Mouse (Mus musculus): Measurements from ENCODE around the gene Tnfrsf18. TPM values are rescaled to one million over a fixed set of nuclear protein-coding genes. Genes with fewer than 3 reads are reported as not detected.
A peak's percentile ranks its signal among the peaks of the same experiment; 100 is the strongest.

Tnfrsf18 gene
- polyA plus RNA-seq, 1 experiment from 2014 or later = 0.29 TPM

DNA sequence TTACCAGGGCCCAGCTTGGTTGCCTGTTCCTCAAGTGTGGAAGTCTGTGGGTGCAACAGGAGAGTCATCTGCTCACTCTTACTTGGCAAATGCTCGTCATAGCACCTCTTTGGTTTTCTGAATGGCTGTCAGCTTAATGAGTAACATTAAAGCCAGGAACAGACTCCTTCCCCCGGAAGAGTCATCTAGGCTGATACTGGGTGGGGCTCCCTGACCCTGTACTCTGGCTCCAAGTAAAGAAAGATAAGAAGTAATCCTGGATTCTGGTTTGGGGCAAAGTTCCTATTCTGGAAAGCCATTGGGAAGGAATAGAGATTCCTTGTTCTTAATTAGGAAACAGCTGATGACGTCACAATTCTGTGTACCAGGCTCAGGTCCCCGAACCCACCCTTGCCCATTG is 28.2 kb downstream of the Tnfrsf18 start:
- H3K79me2 ChIP-seq (ENCODE audit: inconsistent target) = no peaks in the 10 kb centered on the region
- H3K27ac ChIP-seq = no peak overlapping the region
- H3K4me3 ChIP-seq (ENCODE audit: inconsistent target) = no peak overlapping the region
- 95% methylated on average over 4 of the region's 4 CpGs for WGBS (ENCODE audit: missing documents)
- H3K36me3 ChIP-seq (ENCODE audit: inconsistent target) = no peaks in the 10 kb centered on the region

DNA sequence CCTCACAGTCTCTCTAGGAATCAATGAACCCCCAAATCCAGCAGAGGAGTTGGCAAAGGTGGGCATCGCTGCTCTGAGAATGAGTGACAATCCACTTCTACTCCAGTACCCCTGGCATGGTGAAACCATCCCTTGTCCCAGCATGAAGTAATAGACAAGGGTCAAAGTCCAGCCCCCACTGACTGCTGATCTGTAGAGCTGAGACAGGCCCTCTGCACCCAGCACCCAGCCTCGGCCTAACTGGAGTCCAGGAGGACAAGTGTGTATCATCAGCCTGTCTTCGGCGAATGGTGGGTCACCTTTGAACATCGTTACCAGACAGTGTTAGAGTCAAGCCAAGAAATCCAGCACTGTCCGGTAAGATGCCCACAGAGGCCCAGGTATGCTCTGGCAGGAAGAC is 28.6 kb downstream of the Tnfrsf18 start:
- no peak overlapping the region for H3K4me3 ChIP-seq (ENCODE audit: inconsistent target)
- H3K36me3 ChIP-seq (ENCODE audit: inconsistent target) = no peaks in the 10 kb centered on the region
- H3K27ac ChIP-seq = no peak overlapping the region
- 95% methylated on average over 6 of the region's 6 CpGs for WGBS (ENCODE audit: missing documents)
- H3K79me2 ChIP-seq (ENCODE audit: inconsistent target) = no peaks in the 10 kb centered on the region

DNA sequence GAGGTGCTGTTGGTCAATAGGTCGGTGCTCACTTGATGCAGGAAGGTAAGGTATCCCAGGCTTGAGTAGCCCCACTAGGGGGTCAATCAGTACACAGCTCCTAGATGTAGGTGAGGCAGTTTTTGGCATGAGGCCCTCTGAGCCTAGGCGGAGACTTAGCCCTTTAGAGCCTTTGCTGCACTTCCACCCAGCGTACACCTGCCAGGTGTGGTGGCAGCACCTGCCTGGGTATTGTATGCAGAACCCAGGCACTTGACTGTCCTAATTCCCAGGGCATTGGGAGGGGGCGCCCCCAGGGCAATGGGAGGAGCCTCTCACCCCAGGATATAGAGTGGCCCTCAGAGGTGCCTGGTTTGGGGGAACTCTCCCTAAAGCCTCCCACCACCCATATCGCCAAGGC is 29.2 kb downstream of the Tnfrsf18 start:
- no peak overlapping the region for H3K27ac ChIP-seq
- H3K4me3 ChIP-seq (ENCODE audit: inconsistent target) = no peak overlapping the region
- H3K79me2 ChIP-seq (ENCODE audit: inconsistent target) = no peaks in the 10 kb centered on the region
- 99% methylated on average over 5 of the region's 5 CpGs for WGBS (ENCODE audit: missing documents)
- H3K36me3 ChIP-seq (ENCODE audit: inconsistent target) = no peaks in the 10 kb centered on the region

DNA sequence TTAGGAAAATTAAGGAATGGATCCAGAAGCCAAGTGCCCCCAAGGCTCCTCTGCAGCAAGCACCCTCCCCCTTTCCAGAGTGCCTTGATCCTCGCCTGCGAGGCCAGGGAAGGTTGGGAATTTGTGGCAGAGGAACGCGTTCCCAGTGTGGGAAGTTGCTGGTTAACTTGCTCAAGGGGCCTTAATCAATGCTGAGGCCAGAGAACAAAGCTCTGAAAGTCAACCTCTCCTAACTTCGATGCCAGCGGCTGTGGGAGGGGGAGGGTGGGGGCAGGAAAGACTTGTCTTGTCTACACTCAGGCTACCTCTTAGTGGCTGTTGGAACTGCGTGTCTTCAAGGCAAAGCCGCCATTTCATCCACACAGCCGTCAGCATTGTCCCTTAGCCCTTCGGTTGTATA is 31.7 kb downstream of the Tnfrsf18 start:
- no peaks in the 10 kb centered on the region for H3K36me3 ChIP-seq (ENCODE audit: inconsistent target)
- H3K27ac ChIP-seq = no peak overlapping the region
- 92% methylated on average over 10 of the region's 10 CpGs for WGBS (ENCODE audit: missing documents)
- H3K79me2 ChIP-seq (ENCODE audit: inconsistent target) = no peaks in the 10 kb centered on the region
- no peak overlapping the region for H3K4me3 ChIP-seq (ENCODE audit: inconsistent target)

DNA sequence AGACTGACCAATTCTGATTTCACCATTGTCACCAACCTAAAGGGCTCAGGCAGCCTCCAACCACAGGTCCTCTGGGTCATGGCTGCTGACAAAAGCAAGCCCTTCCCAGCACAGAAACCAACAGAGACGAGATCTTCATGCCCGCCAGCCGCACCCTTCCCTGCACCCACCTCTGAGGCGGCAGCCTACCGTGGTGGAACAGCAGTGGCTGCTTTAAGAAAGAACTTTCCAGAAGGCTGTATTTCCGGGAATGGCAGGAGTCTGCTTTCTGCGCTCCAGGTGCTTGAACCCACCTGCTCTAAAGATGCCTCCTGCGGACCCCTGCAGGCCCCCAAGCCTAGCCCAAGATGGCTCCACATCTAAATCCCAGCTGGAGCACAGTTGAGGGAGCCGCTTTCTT is 32.9 kb downstream of the Tnfrsf18 start:
- Histone ChIP-seq H3K27ac (no peak overlapping the region), H3K4me3 (ENCODE audit: inconsistent target) (no peak overlapping the region), H3K79me2 (ENCODE audit: inconsistent target) (no peaks in the 10 kb centered on the region), H3K36me3 (ENCODE audit: inconsistent target) (no peaks in the 10 kb centered on the region)
- 95% methylated on average over 9 of the region's 9 CpGs for WGBS (ENCODE audit: missing documents)

DNA sequence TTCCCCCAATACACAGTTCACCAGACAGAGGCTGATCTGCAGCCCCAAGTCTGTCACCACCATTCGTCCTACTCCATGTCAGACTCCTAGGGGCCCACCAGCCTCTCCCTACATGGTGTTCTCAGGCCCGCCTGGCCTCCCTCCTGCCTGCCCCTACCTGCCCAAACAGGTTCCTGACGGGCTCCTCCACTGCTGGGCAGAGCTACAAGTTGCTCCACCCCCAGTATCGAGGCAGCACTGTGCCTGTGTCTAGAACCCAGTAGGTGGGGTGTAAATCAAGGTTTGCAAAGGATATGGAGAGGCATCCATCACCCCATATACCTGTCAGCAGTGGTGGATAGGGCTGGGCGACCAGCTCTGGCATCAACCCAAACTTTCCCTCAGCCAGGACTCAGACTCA is 33.3 kb downstream of the Tnfrsf18 start, which contains the start of gene Ttll10:
Gene Ttll10 (minus strand): TSS at position 154 of the 400 bp plus-strand sequence.
- no peak within 1 kb of the TSS for H3K4me3 ChIP-seq (ENCODE audit: inconsistent target)
- WGBS (ENCODE audit: missing documents) = 85% methylated on average over 5 of the region's 5 CpGs
- H3K36me3 ChIP-seq (ENCODE audit: inconsistent target) = no peaks in the 10 kb centered on the region

DNA sequence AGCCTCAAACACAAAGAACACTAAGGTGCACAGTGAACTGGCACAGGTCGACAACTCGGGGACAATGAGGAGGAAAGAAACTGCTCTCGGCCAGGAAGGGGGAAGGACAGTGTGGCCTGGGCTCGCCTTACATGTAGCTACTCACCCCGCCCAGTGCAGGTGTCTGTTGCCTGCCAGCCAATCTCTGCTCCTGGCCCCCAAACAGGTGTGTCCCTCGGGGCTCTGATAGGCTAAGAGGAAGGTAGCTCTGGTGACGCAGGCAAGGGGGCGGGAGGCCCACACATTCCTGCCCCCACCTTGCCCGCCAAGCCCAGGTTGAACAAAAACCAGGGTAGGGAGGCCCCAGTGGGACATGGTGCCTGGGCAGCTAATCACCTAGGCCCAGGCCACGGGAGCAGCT is 33.7 kb downstream of the Tnfrsf18 start:
- H3K79me2 ChIP-seq (ENCODE audit: inconsistent target) = no peaks in the 10 kb centered on the region
- 79% methylated on average over 10 of the region's 10 CpGs for WGBS (ENCODE audit: missing documents)
- no peak overlapping the region for H3K4me3 ChIP-seq (ENCODE audit: inconsistent target)
- no peaks in the 10 kb centered on the region for H3K36me3 ChIP-seq (ENCODE audit: inconsistent target)
- H3K27ac ChIP-seq = no peak overlapping the region

More for the DNA sequence above, 33.3 kb downstream of the Tnfrsf18 start, which contains the start of gene Ttll10:
- Histone ChIP-seq H3K79me2 (ENCODE audit: inconsistent target) (no peaks in the 10 kb centered on the region), H3K27ac (no peak within 1 kb of the TSS)

DNA sequence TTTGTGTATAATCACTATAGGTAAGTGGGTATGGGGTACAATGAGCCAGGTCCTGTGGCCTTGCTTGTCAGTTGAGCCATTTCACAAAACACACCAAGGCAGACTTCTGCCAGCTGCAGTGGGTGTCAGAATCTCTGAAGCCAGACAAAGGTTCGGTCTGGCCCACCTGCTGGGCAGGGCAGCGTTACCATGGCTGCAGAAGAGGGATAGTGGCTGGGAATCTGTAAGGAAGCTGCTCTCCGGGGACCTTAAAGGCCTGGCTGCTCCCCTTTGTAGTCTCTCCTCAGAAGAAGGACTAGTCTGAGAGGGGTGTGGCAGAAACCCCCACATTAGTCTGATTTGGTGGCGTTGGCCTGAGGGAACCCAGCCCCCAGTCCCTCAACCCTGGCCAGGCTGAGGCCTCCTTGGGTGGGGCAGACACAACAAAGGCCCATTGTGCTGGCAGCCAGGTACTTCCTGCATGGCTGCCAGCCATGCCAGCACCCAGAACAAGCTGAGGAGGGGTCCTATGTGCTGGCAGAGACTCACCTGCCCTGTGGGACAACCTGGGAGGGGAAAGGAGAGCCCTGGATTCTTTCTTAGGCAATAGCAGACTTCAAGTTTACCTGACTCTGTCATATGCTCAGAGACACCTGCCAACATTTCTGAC is 38.0 kb downstream of the Tnfrsf18 start:
- WGBS (ENCODE audit: missing documents) = 86% methylated on average over 4 of the region's 4 CpGs
- Histone ChIP-seq H3K79me2 (ENCODE audit: inconsistent target) (no peaks in the 10 kb centered on the region), H3K4me3 (ENCODE audit: inconsistent target) (no peak overlapping the region), H3K36me3 (ENCODE audit: inconsistent target) (no peaks in the 10 kb centered on the region), H3K27ac (no peak overlapping the region)

DNA sequence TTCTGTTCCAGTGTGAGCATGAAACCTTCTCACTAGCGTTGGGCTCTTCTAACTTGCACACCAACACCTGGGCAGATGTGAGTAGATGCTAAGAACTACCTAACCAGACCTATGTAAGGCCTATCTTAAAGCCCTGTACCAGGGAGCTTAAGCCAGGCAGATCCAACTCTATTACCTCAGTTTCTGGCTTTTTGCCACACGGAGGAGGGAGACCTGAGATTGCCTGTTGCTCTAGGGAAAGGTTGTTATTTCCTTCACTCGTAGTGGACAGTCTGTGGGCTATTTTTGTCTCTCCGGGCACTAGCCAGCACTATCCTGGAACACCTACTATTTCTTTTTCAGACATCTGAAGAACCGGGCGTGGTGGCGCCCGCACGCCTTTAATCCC is 38.5 kb downstream of the Tnfrsf18 start:
- H3K36me3 ChIP-seq (ENCODE audit: inconsistent target) = no peaks in the 10 kb centered on the region
- no peak overlapping the region for H3K4me3 ChIP-seq (ENCODE audit: inconsistent target)
- 90% methylated on average over 8 of the region's 9 CpGs for WGBS (ENCODE audit: missing documents)
- H3K79me2 ChIP-seq (ENCODE audit: inconsistent target) = no peaks in the 10 kb centered on the region
- H3K27ac ChIP-seq = no peak overlapping the region

DNA sequence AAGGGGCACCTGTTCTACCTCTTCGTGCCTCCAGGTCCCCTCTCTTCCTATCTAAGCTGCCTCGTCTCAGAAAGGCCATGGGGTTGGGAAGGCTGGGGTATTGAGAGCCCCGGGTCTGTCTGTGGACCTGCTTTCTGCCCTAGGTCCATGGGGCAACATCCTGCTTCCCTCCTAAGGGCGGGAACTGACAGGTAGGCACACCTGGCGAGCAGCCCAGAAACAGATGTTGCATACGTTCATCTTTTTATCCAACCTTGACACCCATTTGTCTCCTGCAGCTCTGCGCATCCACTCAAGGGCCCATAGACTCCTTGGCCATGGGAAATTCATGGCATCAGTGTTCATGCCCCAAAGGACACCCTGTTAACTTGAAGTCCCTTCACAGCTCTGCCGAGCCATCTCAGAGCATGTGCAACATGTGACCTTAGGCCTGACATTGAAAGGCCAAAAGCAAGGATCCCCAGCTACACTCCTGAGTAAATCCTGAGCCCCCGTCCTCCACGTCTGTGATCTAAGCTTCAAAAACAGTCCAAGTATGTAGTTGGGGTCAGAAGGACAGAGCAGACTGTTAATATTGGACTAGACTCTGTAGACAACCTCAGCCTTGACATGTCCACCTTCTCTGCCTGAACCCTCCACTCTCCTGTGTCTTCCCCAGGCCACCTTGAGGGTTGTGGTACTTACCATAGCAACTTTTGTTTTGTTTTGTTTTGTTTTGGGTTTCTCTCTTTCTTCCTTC is 39.4 kb downstream of the Tnfrsf18 start:
- WGBS (ENCODE audit: missing documents) = 93% methylated on average over 10 of the region's 10 CpGs
- Histone ChIP-seq H3K4me3 (ENCODE audit: inconsistent target) (no peak overlapping the region), H3K27ac (no peak overlapping the region), H3K79me2 (ENCODE audit: inconsistent target) (no peaks in the 10 kb centered on the region), H3K36me3 (ENCODE audit: inconsistent target) (no peaks in the 10 kb centered on the region)

DNA sequence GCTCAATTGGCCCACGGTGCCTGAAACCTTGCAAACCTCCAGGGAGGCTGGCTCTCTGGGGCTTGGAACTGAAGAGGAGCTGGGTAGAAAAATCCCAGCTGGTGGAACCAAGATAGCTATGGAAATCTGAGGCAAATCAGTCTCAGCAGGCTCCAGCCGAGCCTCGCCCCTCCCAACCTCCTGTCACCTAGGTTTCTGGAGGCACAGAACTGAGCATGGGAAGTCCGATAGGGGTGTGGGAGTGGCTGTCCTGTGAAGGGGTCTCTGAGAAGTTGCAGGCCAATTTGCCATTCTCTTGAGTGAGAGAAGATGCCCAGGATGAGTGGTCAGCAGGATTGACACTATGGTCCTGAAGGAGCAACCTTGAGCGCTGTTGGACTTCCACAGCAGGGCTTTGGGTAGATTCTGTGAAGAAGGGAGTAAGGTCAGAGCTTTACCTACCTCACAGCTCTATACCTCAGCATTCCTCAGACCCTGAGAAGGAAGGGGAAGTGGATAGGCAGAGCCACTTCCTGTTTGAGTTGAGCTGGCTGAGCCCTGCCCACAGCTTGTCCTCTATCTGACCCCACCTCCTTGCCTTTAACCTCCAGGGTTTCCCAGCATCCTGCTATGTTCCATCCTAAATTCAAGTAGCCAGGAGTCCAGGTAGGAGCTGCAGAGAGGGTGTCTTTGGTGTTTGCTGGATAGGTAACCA is 41.4 kb downstream of the Tnfrsf18 start:
- Histone ChIP-seq H3K36me3 (ENCODE audit: inconsistent target) (no peaks in the 10 kb centered on the region), H3K4me3 (ENCODE audit: inconsistent target) (no peak overlapping the region), H3K27ac (no peak overlapping the region), H3K79me2 (ENCODE audit: inconsistent target) (no peaks in the 10 kb centered on the region)
- 73% methylated on average over 5 of the region's 5 CpGs for whole genome bisulfite sequencing (ENCODE audit: missing documents)

DNA sequence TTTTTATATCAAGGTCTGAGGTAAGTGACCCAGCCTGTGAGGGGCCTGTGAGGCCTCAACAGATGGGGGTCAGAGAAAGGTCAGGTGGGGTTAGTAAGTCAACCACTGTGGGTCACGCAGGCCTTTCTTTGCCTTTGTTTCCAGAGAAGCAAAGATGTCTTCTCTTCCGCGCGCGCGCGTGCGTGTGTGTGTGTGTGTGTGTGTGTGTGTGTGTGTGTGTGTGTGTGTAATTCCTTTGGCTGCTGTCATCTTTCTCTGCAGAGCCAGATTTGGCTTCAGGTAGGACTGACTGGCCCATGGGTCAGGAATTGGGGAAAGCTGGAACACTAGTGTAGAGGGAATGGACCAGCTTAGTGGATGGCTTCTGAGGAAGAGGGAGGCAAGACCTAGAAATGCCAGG is 43.7 kb downstream of the Tnfrsf18 start:
- no peaks in the 10 kb centered on the region for H3K79me2 ChIP-seq (ENCODE audit: inconsistent target)
- no peaks in the 10 kb centered on the region for H3K36me3 ChIP-seq (ENCODE audit: inconsistent target)
- H3K4me3 ChIP-seq (ENCODE audit: inconsistent target) = no peak overlapping the region
- no CpG with 5 or more reads among the region's 8 CpGs for WGBS (ENCODE audit: missing documents)
- no peak overlapping the region for H3K27ac ChIP-seq

DNA sequence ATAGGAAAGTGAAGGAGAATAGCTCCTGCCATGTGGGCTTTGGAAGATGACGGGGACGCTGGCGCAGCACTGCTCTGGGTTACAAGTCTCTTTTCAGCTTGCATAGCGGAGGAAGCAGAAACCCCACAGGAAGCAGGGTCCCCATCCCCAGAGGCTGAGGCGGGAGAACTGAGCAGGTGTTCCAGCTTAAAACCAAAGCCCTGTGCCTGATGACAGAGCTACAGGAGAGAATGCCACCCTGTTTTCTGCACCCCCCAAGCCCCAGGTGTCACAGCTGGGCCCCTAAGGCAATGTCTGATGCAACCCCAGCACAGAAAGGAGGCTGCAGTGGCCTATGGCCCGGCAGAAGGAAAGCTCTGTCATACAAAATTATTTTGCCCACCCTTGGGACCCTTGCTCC is 44.3 kb downstream of the Tnfrsf18 start:
- Histone ChIP-seq H3K79me2 (ENCODE audit: inconsistent target) (no peaks in the 10 kb centered on the region), H3K27ac (no peak overlapping the region), H3K4me3 (ENCODE audit: inconsistent target) (no peak overlapping the region), H3K36me3 (ENCODE audit: inconsistent target) (no peaks in the 10 kb centered on the region)
- 53% methylated on average over 6 of the region's 6 CpGs for WGBS (ENCODE audit: missing documents)

DNA sequence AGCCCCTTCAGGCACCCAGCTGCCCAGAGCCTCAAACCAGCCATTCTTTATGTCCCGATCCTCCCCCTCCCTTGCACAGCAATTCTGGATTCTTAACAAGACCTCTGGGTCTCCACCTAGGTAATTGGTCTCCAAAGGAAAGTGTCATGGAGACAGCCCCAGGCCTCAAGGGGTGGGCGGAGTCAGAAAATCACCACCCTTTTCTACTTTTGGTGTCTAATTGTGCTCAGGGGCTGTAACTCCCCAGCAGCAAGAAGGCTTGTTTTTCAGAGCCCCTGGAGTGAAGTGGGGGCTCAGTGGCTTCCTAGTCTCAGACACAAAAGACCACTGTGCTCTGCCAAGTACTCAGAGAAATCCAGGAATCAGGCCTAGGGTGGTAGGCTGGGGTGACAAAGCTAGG is 44.8 kb downstream of the Tnfrsf18 start:
- no peak overlapping the region for H3K4me3 ChIP-seq (ENCODE audit: inconsistent target)
- 94% methylated on average over 2 of the region's 2 CpGs for WGBS (ENCODE audit: missing documents)
- H3K36me3 ChIP-seq (ENCODE audit: inconsistent target) = no peaks in the 10 kb centered on the region
- no peaks in the 10 kb centered on the region for H3K79me2 ChIP-seq (ENCODE audit: inconsistent target)
- no peak overlapping the region for H3K27ac ChIP-seq

DNA sequence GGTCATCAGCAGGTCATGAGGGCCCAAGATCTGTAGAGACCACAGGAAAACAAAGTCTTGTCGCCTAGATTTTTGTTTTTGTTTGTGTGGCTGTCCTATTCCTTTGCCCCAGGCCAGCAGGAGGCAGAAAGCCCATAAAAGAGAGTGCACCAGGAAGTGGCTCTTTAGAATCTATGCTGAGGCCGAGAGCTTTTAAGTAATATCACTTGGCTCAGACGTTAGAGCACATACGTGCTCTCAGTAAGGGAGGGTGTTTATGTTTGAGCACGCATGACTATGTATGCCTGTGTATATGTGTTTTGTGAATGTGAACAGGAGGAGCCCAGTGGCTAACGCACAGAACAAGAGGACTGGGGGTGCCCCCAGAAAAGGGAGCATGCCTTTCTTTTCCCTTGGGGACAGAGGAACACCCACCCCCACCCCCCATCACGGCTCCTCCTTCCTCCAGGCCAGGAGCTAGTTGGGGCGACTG is 51.0 kb downstream of the Tnfrsf18 start:
- no peak overlapping the region for H3K27ac ChIP-seq
- 13% methylated on average over 8 of the region's 8 CpGs for WGBS (ENCODE audit: missing documents)
- H3K79me2 ChIP-seq (ENCODE audit: inconsistent target) = no peaks in the 10 kb centered on the region
- H3K36me3 ChIP-seq (ENCODE audit: inconsistent target) = no peaks in the 10 kb centered on the region
- peak overlapping the region; percentile 16; the same call in 1 of the 2 replicates for H3K4me3 ChIP-seq (ENCODE audit: inconsistent target)
